Mouse (Mus musculus): Measurements from ENCODE around the gene Anapc15.

GRCm38 (mm10) chr7:101910138-101910537, 46.6 kb downstream of the Anapc15 start:
- TF ChIP-seq POLR2A (IDR thresholded peaks at IDR 0.05; ENCODE audit: control insufficient read depth, extremely low read depth, insufficient read depth, low read length, poor library complexity) (no peak), CTCF (IDR thresholded peaks at IDR 0.05; ENCODE audit: borderline replicate concordance, control insufficient read depth, extremely low read depth, insufficient read depth, low read length, poor library complexity) (no peak)

Measured in thymus, adult 2 months (tissue).